Comparison of ENCODE assay signal across 8 mouse cellular contexts in genomic region chr17:14220606-14221202, GRCm38 (mm10). TPM values are rescaled to one million over a fixed set of nuclear protein-coding genes. Genes with fewer than 3 reads are reported as not detected.
DNase-seq lines count a peak whose midpoint lies in the region; ATAC-seq and TF ChIP-seq lines count a peak whose summit lies in the region.

No protein-coding gene starts in this region.

- peaks cover 2% of the 10 kb centered on the region; the same call in 1 of the 2 replicates for H3K9me3 ChIP-seq in G1E (replicated peaks)
- H3K9me3 ChIP-seq in midbrain, embryonic 11.5 days (ENCODE audit: control insufficient read depth, low read length): no peaks in the 10 kb centered on the region

- no peak overlapping the region for H3K4me2 ChIP-seq in midbrain, embryonic 11.5 days

- ATAC-seq in G1E (ENCODE audit: extremely low read depth, insufficient number of reproducible peaks, low FRiP score, poor library complexity, severe bottlenecking): no peak
- ATAC-seq in midbrain, embryonic 11.5 days (ENCODE audit: low FRiP score): peak; percentile 57; the same call in 1 of the 2 replicates

- no peak overlapping the region for H3K9ac ChIP-seq in midbrain, embryonic 11.5 days (ENCODE audit: low read length)

- 61% methylated on average over 7 of the region's 7 CpGs for WGBS in kidney, adult 2 months
- 68% methylated on average over 7 of the region's 7 CpGs for WGBS in midbrain, embryonic 11.5 days

- no peak for TF ChIP-seq POLR2A in kidney, adult 2 months (IDR thresholded peaks at IDR 0.05; ENCODE audit: low read depth, low read length)

- peak; percentile 59 for DNase-seq in kidney, adult 2 months
- no peak for DNase-seq in kidney, adult 11 months
- no peak for DNase-seq in G1E (ENCODE audit: low spot score)
- DNase-seq in c-Kit-positive CD71-positive TER-119-negative erythroid progenitor cells, embryonic 14.5 days (ENCODE audit: low read depth): peak; percentile 30
- peak; percentile 73 to 75 for DNase-seq in frontal cortex, postnatal 36 days (ENCODE audit: low spot score in 2 of 2)
- peak; percentile 85 for DNase-seq in kidney, postnatal 4 days
- peak; percentile 97 for DNase-seq in midbrain, embryonic 11.5 days (ENCODE audit: low spot score, missing footprints)
- DNase-seq in thymus, postnatal 4 days: peak; percentile 77

- H3K4me1 ChIP-seq in kidney, adult 2 months (ENCODE audit: control insufficient read depth, insufficient read depth, low read length): no peaks in the 10 kb centered on the region
- no peaks in the 10 kb centered on the region for H3K4me1 ChIP-seq in G1E (ENCODE audit: insufficient read depth, low read depth, low read length)
- H3K4me1 ChIP-seq in midbrain, embryonic 11.5 days (ENCODE audit: control insufficient read depth, insufficient read depth, low read length): 0 out of 2 replicates have a peak, but pooled peaks cover 2% of the 10 kb centered on the region

- H3K27me3 ChIP-seq in kidney, adult 2 months (replicated peaks; ENCODE audit: control insufficient read depth, insufficient read depth, low read length): no peaks in the 10 kb centered on the region
- no peaks in the 10 kb centered on the region for H3K27me3 ChIP-seq in G1E (ENCODE audit: insufficient read depth, low read length)
- no peaks in the 10 kb centered on the region for H3K27me3 ChIP-seq in midbrain, embryonic 11.5 days (ENCODE audit: control insufficient read depth, insufficient read depth, low read length)

- H3K4me3 ChIP-seq in kidney, adult 2 months (ENCODE audit: insufficient read depth, low read depth, low read length): no peak overlapping the region
- H3K4me3 ChIP-seq in G1E (ENCODE audit: low read depth, low read length): no peak overlapping the region
- no peak overlapping the region for H3K4me3 ChIP-seq in midbrain, embryonic 11.5 days (ENCODE audit: low read depth, low read length)

- no peaks in the 10 kb centered on the region for H3K36me3 ChIP-seq in kidney, adult 2 months (ENCODE audit: control insufficient read depth, insufficient read depth, low read length)
- no peaks in the 10 kb centered on the region for H3K36me3 ChIP-seq in G1E (replicated peaks)
- H3K36me3 ChIP-seq in midbrain, embryonic 11.5 days (ENCODE audit: control insufficient read depth, insufficient read depth, low read length): no peaks in the 10 kb centered on the region

- H3K27ac ChIP-seq in kidney, adult 2 months (ENCODE audit: insufficient read depth, low read depth, low read length): no peak overlapping the region
- no peak overlapping the region for H3K27ac ChIP-seq in midbrain, embryonic 11.5 days (ENCODE audit: low read depth, low read length)

- TF ChIP-seq CTCF in kidney, adult 2 months (conservative IDR thresholded peaks at IDR 0.05; ENCODE audit: insufficient read depth, insufficient read length, low read depth, low read length): peak; percentile 88
- TF ChIP-seq CTCF in G1E (IDR thresholded peaks at IDR 0.05; ENCODE audit: low read depth, low read length): peak; percentile 48; the same call in 1 of the 2 replicates

RNA-seq across cellular contexts. Expression of gene Dact2, which starts 16.6 kb away (rescaled TPM):
- polyA plus RNA-seq in kidney, adult 2 months (2012; rRNA removed): 23.3 and 24.2 TPM in 2 replicates
- total RNA-seq in G1E (2014; fragmentation: Nextera tagmentation) (not detected in 2 replicates), G1E (2017) (not detected in 2 replicates)
- not detected in 2 replicates for polyA plus RNA-seq in G1E (2012)
- polyA plus RNA-seq in midbrain, embryonic 11.5 days (2014; fragmentation: Nextera tagmentation; extraction: Ambion mirVana): 0.18 and 0.32 TPM in 2 replicates

RNA-seq across cellular contexts. Expression of gene Smoc2, which starts 58.6 kb away (rescaled TPM):
- 33.4 and 40.2 TPM in 2 replicates for polyA plus RNA-seq in kidney, adult 2 months (2012; rRNA removed)
- total RNA-seq in G1E (2014; fragmentation: Nextera tagmentation) (not detected in 2 replicates), G1E (2017) (0.06 and 0.55 TPM in 2 replicates)
- polyA plus RNA-seq in G1E (2012): not detected in 2 replicates
- 7.0 and 11.1 TPM in 2 replicates for polyA plus RNA-seq in midbrain, embryonic 11.5 days (2014; fragmentation: Nextera tagmentation; extraction: Ambion mirVana)

Comparison
In these comparisons a context has a peak if more than half of its experiments do, and no peak if none do; other contexts are left out.
1. DNase-seq: peak in kidney, adult 2 months (single experiment), c-Kit-positive CD71-positive TER-119-negative erythroid progenitor cells, embryonic 14.5 days (single experiment), frontal cortex, postnatal 36 days (2 of 2), kidney, postnatal 4 days (2 of 2), midbrain, embryonic 11.5 days (single experiment) and thymus, postnatal 4 days (single experiment); none in kidney, adult 11 months (single experiment) and G1E (single experiment).
2. RNA of gene Dact2, which starts 16.6 kb away (polyA plus RNA-seq): 23.3 to 24.2 TPM in kidney, adult 2 months; 0.18 to 0.32 TPM in midbrain, embryonic 11.5 days and not detected in G1E; every median in the first group is over 10 times any median in the second.